Mouse (Mus musculus): Measurements from ENCODE around the gene Serpini2. TPM values are rescaled to one million over a fixed set of nuclear protein-coding genes. Genes with fewer than 3 reads are reported as not detected.

The Serpini2 gene
- polyA plus RNA-seq (2012; fragmentation: generic; extraction: Trizol) = not detected

GRCm38 (mm10) chr3:75269978-75270377 is at the start of gene Serpini2:
Serpini2 (minus strand) TSS chr3:75270078.
- Histone ChIP-seq H3K4me2 (ENCODE audit: low read depth) (no peak within 1 kb of the TSS), H3K79me2 (ENCODE audit: control insufficient read depth, insufficient read depth) (no peaks in the 10 kb centered on the region)

GRCm38 (mm10) chr3:75308861-75309260 is 39.0 kb upstream of the Serpini2 start:
- H3ac ChIP-seq (ENCODE audit: control insufficient read depth, insufficient read length) = no peak overlapping the region
- no peak overlapping the region for H3K4me2 ChIP-seq (ENCODE audit: low read depth)

More at GRCm38 (mm10) chr3:75269978-75270377, at the start of gene Serpini2:
- H3ac ChIP-seq (ENCODE audit: control insufficient read depth, insufficient read length) = no peak within 1 kb of the TSS
- H3K27me3 ChIP-seq (ENCODE audit: control insufficient read depth, insufficient read depth, insufficient read length) = no peaks in the 10 kb centered on the region
- no peak within 1 kb of the TSS for H3K4me3 ChIP-seq
- no peaks in the 10 kb centered on the region for H3K36me3 ChIP-seq (ENCODE audit: control insufficient read depth, insufficient read depth)
- no peak for TF ChIP-seq USF1 (IDR thresholded peaks at IDR 0.05; ENCODE audit: low read depth)
- TF ChIP-seq REST (IDR thresholded peaks at IDR 0.05; ENCODE audit: insufficient read depth, insufficient read length) = no peak
- TF ChIP-seq SRF (IDR thresholded peaks at IDR 0.05; ENCODE audit: control insufficient read depth, insufficient read length, low read depth) = no peak
- no peak for TF ChIP-seq TCF3 (IDR thresholded peaks at IDR 0.05; ENCODE audit: insufficient read length, low read depth)
- TF ChIP-seq E2F4 (IDR thresholded peaks at IDR 0.05; ENCODE audit: insufficient read depth) = no peak
- TF ChIP-seq CEBPB (IDR thresholded peaks at IDR 0.05; ENCODE audit: insufficient read depth, poor library complexity, severe bottlenecking) = no peak
- no peak for TF ChIP-seq POLR2AphosphoS2 (IDR thresholded peaks at IDR 0.05; ENCODE audit: insufficient read length, low read depth)
- no peak for TF ChIP-seq MYOD1 (IDR thresholded peaks at IDR 0.05; ENCODE audit: control insufficient read depth in 1 of 3, insufficient read length in 2 of 3, low read depth in 2 of 3)
- no peak for TF ChIP-seq MAX (IDR thresholded peaks at IDR 0.05; ENCODE audit: low read depth)
- no peak for TF ChIP-seq POLR2A (IDR thresholded peaks at IDR 0.05; ENCODE audit: insufficient read length, low read depth)
- TF ChIP-seq MYOG (IDR thresholded peaks at IDR 0.05; ENCODE audit: control insufficient read depth in 1 of 3, insufficient read depth in 1 of 3, insufficient read length in 2 of 3, low read depth in 2 of 3) = no peak
- no peak for TF ChIP-seq TCF12 (IDR thresholded peaks at IDR 0.05; ENCODE audit: insufficient read depth, poor library complexity, severe bottlenecking)

GRCm38 (mm10) chr3:75308228-75308627 is 38.4 kb upstream of the Serpini2 start:
- Histone ChIP-seq H3K27me3 (ENCODE audit: control insufficient read depth, insufficient read depth, insufficient read length) (no peaks in the 10 kb centered on the region), H3K36me3 (ENCODE audit: control insufficient read depth, insufficient read depth) (no peaks in the 10 kb centered on the region), H3ac (ENCODE audit: control insufficient read depth, insufficient read length) (no peak overlapping the region), H3K79me2 (ENCODE audit: control insufficient read depth, insufficient read depth) (no peaks in the 10 kb centered on the region), H3K4me3 (no peak overlapping the region), H3K4me2 (ENCODE audit: low read depth) (no peak overlapping the region)
- TF ChIP-seq SRF (IDR thresholded peaks at IDR 0.05; ENCODE audit: control insufficient read depth, insufficient read length, low read depth) (no peak), POLR2AphosphoS2 (IDR thresholded peaks at IDR 0.05; ENCODE audit: insufficient read length, low read depth) (no peak), E2F4 (IDR thresholded peaks at IDR 0.05; ENCODE audit: insufficient read depth) (no peak), USF1 (IDR thresholded peaks at IDR 0.05; ENCODE audit: low read depth) (no peak), MYOG (IDR thresholded peaks at IDR 0.05; ENCODE audit: control insufficient read depth in 1 of 3, insufficient read depth in 1 of 3, insufficient read length in 2 of 3, low read depth in 2 of 3) (no peak), TCF3 (IDR thresholded peaks at IDR 0.05; ENCODE audit: insufficient read length, low read depth) (no peak), MYOD1 (IDR thresholded peaks at IDR 0.05; ENCODE audit: control insufficient read depth in 1 of 3, insufficient read length in 2 of 3, low read depth in 2 of 3) (no peak), CEBPB (IDR thresholded peaks at IDR 0.05; ENCODE audit: insufficient read depth, poor library complexity, severe bottlenecking) (no peak), REST (IDR thresholded peaks at IDR 0.05; ENCODE audit: insufficient read depth, insufficient read length) (no peak), MAX (IDR thresholded peaks at IDR 0.05; ENCODE audit: low read depth) (no peak), TCF12 (IDR thresholded peaks at IDR 0.05; ENCODE audit: insufficient read depth, poor library complexity, severe bottlenecking) (no peak), POLR2A (IDR thresholded peaks at IDR 0.05; ENCODE audit: insufficient read length, low read depth) (no peak)

More at GRCm38 (mm10) chr3:75308861-75309260, 39.0 kb upstream of the Serpini2 start:
- Histone ChIP-seq H3K36me3 (ENCODE audit: control insufficient read depth, insufficient read depth) (no peaks in the 10 kb centered on the region), H3K27me3 (ENCODE audit: control insufficient read depth, insufficient read depth, insufficient read length) (no peaks in the 10 kb centered on the region), H3K79me2 (ENCODE audit: control insufficient read depth, insufficient read depth) (no peaks in the 10 kb centered on the region), H3K4me3 (no peak overlapping the region)
- TF ChIP-seq MYOG (IDR thresholded peaks at IDR 0.05; ENCODE audit: control insufficient read depth in 1 of 3, insufficient read depth in 1 of 3, insufficient read length in 2 of 3, low read depth in 2 of 3) (no peak), POLR2AphosphoS2 (IDR thresholded peaks at IDR 0.05; ENCODE audit: insufficient read length, low read depth) (no peak), MYOD1 (IDR thresholded peaks at IDR 0.05; ENCODE audit: control insufficient read depth in 1 of 3, insufficient read length in 2 of 3, low read depth in 2 of 3) (no peak), TCF12 (IDR thresholded peaks at IDR 0.05; ENCODE audit: insufficient read depth, poor library complexity, severe bottlenecking) (no peak), POLR2A (IDR thresholded peaks at IDR 0.05; ENCODE audit: insufficient read length, low read depth) (no peak), SRF (IDR thresholded peaks at IDR 0.05; ENCODE audit: control insufficient read depth, insufficient read length, low read depth) (no peak), USF1 (IDR thresholded peaks at IDR 0.05; ENCODE audit: low read depth) (no peak), TCF3 (IDR thresholded peaks at IDR 0.05; ENCODE audit: insufficient read length, low read depth) (no peak), CEBPB (IDR thresholded peaks at IDR 0.05; ENCODE audit: insufficient read depth, poor library complexity, severe bottlenecking) (no peak), MAX (IDR thresholded peaks at IDR 0.05; ENCODE audit: low read depth) (no peak)

- Histone ChIP-seq H3ac (ENCODE audit: control insufficient read depth, insufficient read length) (no peak overlapping the region), H3K4me3 (no peak overlapping the region), H3K4me2 (ENCODE audit: low read depth) (no peak overlapping the region), H3K36me3 (ENCODE audit: control insufficient read depth, insufficient read depth) (no peaks in the 10 kb centered on the region), H3K79me2 (ENCODE audit: control insufficient read depth, insufficient read depth) (no peaks in the 10 kb centered on the region), H3K27me3 (ENCODE audit: control insufficient read depth, insufficient read depth, insufficient read length) (no peaks in the 10 kb centered on the region)
- TF ChIP-seq REST (IDR thresholded peaks at IDR 0.05; ENCODE audit: insufficient read depth, insufficient read length) (no peak), CEBPB (IDR thresholded peaks at IDR 0.05; ENCODE audit: insufficient read depth, poor library complexity, severe bottlenecking) (no peak), TCF3 (IDR thresholded peaks at IDR 0.05; ENCODE audit: insufficient read length, low read depth) (no peak), USF1 (IDR thresholded peaks at IDR 0.05; ENCODE audit: low read depth) (no peak), MYOG (IDR thresholded peaks at IDR 0.05; ENCODE audit: control insufficient read depth in 1 of 3, insufficient read depth in 1 of 3, insufficient read length in 2 of 3, low read depth in 2 of 3) (no peak), SRF (IDR thresholded peaks at IDR 0.05; ENCODE audit: control insufficient read depth, insufficient read length, low read depth) (no peak), POLR2AphosphoS2 (IDR thresholded peaks at IDR 0.05; ENCODE audit: insufficient read length, low read depth) (no peak), MAX (IDR thresholded peaks at IDR 0.05; ENCODE audit: low read depth) (no peak), E2F4 (IDR thresholded peaks at IDR 0.05; ENCODE audit: insufficient read depth) (no peak), POLR2A (IDR thresholded peaks at IDR 0.05; ENCODE audit: insufficient read length, low read depth) (no peak), TCF12 (IDR thresholded peaks at IDR 0.05; ENCODE audit: insufficient read depth, poor library complexity, severe bottlenecking) (no peak), MYOD1 (IDR thresholded peaks at IDR 0.05; ENCODE audit: control insufficient read depth in 1 of 3, insufficient read length in 2 of 3, low read depth in 2 of 3) (no peak)
Observed at GRCm38 (mm10) chr3:75305584-75305983, 35.7 kb upstream of the Serpini2 start.
